Mouse (Mus musculus): ENCODE results near the gene Cdyl2.

DNA sequence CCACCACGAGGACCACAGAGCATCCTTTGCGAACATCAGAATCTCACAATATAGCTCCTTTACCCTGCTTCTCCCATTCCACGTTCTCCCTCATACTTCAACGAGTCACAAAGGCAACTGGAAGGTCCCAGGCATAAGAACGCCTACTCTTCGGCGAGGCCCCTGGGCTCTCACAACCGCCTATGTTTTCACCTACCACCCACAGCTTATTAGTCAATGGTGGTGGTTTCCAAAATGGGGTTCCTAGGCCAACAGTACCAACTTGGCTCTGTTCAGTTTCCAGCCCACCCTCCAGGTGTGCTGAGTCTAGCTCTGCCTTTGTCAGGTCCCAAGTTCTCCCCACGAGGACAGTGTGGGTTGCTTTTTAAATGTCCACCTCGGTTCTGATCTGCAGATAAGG, 114.0 kb downstream of the Cdyl2 start:
- no peak for TF ChIP-seq CTCF (IDR thresholded peaks at IDR 0.05; ENCODE audit: borderline replicate concordance, insufficient read depth, low read depth, low read length)
- TF ChIP-seq POLR2A (IDR thresholded peaks at IDR 0.05; ENCODE audit: borderline replicate concordance, insufficient read depth, low read length) = no peak

Measured in cerebellum, adult 2 months (tissue).